Mouse (Mus musculus): ENCODE data around the gene Casp2. TPM values are rescaled to one million over a fixed set of nuclear protein-coding genes. Genes with fewer than 3 reads are reported as not detected.

The Casp2 gene
- total and polyA plus RNA-seq, 2 experiments from 2014 or later: 24.7 to 54.0 TPM

DNA sequence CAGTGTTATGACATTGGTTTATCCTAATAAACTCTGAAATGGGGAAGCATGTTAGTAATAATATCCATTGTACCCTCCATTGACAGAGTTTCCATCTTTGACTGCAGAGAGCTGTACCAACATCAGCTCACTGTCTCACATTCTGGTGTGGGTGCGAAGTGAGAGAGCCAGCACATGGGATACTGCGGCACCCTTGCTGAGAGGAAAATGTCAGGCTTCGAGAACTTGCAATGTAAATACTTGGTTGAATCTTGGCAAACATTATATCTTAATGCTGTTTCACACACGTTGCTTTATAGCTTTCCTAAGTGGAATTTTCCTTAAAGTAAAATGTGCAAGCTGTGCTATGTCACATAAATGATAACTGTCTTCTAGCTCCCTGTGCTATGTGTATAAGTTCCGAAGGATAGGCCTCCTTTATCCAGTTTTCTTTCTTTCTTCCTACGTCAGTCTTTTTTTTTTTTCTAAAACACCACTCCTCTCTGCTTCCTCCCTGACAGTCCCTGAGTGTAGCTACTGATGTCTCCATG lies 27.4 kb upstream of the Casp2 start:
- WGBS: 61% methylated on average over 6 of the region's 6 CpGs
- no peak for TF ChIP-seq CTCF (IDR thresholded peaks at IDR 0.05; ENCODE audit: low read depth)
- H3K27me3 ChIP-seq (ENCODE audit: insufficient read depth, low read length): no peaks in the 10 kb centered on the region
- H3K4me1 ChIP-seq (ENCODE audit: insufficient read depth): no peaks in the 10 kb centered on the region
- H3K27ac ChIP-seq (ENCODE audit: low read depth, low read length): no peak overlapping the region
- no peak overlapping the region for H3K4me2 ChIP-seq (ENCODE audit: low read depth)
- H3K36me3 ChIP-seq (ENCODE audit: insufficient read depth): no peaks in the 10 kb centered on the region
- H3K4me3 ChIP-seq (ENCODE audit: low read depth, low read length): no peak overlapping the region
- H3K9ac ChIP-seq: no peak overlapping the region
- H3K9me3 ChIP-seq (ENCODE audit: low read length): no peaks in the 10 kb centered on the region
- ATAC-seq (peak; percentile 89), DNase-seq (peak; percentile 36)

DNA sequence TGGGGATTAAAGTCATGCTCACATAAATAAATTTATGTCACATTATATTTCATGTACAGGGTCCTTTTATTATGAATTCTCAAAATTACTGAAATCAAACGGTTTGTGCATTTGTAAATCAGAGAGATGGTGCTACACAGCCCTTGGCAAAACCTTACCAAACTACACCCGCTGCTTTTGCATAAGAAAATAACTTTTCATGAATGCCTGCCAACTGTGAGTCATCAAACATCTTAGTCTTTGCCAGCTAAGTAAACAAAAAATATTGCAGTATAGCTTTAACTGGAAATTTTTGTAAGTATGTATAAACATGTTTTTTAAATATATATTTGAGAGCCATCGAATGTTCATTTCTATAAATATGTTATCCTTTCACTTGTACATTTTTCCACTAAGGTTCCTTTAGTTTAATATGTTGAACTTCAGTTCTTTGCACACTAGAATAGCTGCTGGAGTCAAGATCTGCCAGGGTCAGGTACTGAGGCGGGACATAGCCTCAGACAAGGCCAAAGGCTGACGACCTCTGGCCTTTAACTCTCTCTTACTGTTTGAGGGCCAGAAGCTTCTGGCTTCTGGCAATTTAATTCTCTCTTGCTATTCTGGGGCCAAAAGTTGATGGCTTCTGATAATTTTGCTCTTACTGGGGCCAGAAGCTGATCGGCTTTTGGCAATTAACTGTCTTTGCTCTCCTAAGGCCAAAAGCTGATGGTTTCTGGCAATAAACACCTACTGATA lies 23.3 kb upstream of the Casp2 start:
- H3K27ac ChIP-seq (ENCODE audit: low read depth, low read length): no peak overlapping the region
- no peak overlapping the region for H3K4me3 ChIP-seq (ENCODE audit: low read depth, low read length)
- DNase-seq (peak; percentile 65), ATAC-seq (no peak)
- H3K36me3 ChIP-seq (ENCODE audit: insufficient read depth): no peaks in the 10 kb centered on the region
- H3K9me3 ChIP-seq (ENCODE audit: low read length): no peaks in the 10 kb centered on the region
- no peak overlapping the region for H3K4me2 ChIP-seq (ENCODE audit: low read depth)
- no peak overlapping the region for H3K9ac ChIP-seq
- WGBS: 66% methylated on average over 6 of the region's 6 CpGs
- H3K4me1 ChIP-seq (ENCODE audit: insufficient read depth): no peaks in the 10 kb centered on the region
- no peaks in the 10 kb centered on the region for H3K27me3 ChIP-seq (ENCODE audit: insufficient read depth, low read length)
- TF ChIP-seq CTCF (IDR thresholded peaks at IDR 0.05; ENCODE audit: low read depth): no peak

DNA sequence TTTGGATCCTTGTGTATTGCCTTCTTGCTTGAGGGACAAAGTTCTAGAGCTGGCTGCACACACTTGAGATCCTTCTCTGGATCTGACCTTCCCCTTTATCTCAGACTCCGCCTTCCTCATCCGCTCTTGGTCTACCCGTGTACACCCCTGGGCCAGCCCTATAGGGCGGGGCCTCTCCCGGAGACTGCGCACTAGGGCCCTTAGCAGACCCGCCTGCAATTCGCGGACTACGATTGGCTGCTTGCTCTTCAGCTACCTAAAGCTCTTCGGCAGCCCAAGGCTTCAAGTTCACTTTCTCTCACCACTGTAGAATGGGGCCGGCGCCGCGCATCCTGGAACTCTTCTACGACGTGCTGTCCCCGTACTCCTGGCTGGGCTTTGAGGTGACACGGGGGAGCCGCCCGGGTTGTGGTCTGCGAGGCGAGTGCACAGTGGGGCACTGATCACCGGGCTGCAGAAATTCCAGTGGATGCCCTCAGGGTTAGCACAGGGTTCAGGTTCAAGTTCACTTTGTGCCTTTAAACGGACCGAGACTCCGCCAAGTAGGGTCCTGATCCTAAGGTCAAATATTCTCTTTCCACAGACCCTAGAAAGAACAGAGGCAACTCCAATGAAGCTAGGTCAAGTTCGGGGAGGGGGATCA lies 19.0 kb upstream of the Casp2 start, which contains the start of gene Gstk1:
Gene Gstk1 (plus strand): TSS at position 225 of the 643 bp plus-strand sequence.
- H3K9me3 ChIP-seq (ENCODE audit: low read length): no peaks in the 10 kb centered on the region
- H3K9ac ChIP-seq: peak within 1 kb of the TSS; percentile 41; the same call in 1 of the 2 replicates
- no peaks in the 10 kb centered on the region for H3K27me3 ChIP-seq (ENCODE audit: insufficient read depth, low read length)
- ATAC-seq (peak; percentile 98), DNase-seq (peak; percentile 83)
- no peaks in the 10 kb centered on the region for H3K4me1 ChIP-seq (ENCODE audit: insufficient read depth)
- 3% methylated on average over 28 of the region's 28 CpGs for WGBS
- H3K4me3 ChIP-seq (ENCODE audit: low read depth, low read length): peak within 1 kb of the TSS; percentile 42
- no peak for TF ChIP-seq CTCF (IDR thresholded peaks at IDR 0.05; ENCODE audit: low read depth)
- no peaks in the 10 kb centered on the region for H3K36me3 ChIP-seq (ENCODE audit: insufficient read depth)
- H3K27ac ChIP-seq (ENCODE audit: low read depth, low read length): no peak within 1 kb of the TSS
- H3K4me2 ChIP-seq (ENCODE audit: low read depth): peak within 1 kb of the TSS; percentile 73

DNA sequence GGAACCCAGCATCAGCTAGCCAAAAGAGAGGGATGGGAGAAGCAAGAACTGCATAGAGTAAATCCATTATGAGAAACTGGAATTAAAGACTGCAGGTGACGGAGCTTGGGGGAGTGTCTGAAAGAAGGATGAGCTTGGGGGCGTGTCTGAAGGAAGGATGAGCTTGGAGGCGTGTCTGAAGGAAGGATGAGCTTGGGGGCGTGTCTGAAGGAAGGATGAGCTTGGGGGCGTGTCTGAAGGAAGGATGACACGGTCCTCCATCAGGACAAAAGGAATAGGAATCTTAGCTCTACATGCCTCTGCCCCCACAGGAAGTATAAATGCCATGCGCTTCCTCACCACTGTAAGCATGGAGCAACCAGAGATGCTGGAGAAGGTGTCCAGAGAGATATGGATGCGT lies 17.6 kb upstream of the Casp2 start:
- Histone ChIP-seq H3K9ac (no peak overlapping the region), H3K4me3 (ENCODE audit: low read depth, low read length) (0 out of 2 replicates have a peak overlapping the region, but pooled peaks have one; percentile 11), H3K36me3 (ENCODE audit: insufficient read depth) (no peaks in the 10 kb centered on the region), H3K27ac (ENCODE audit: low read depth, low read length) (no peak overlapping the region), H3K27me3 (ENCODE audit: insufficient read depth, low read length) (no peaks in the 10 kb centered on the region), H3K4me2 (ENCODE audit: low read depth) (peak overlapping the region; percentile 16), H3K9me3 (ENCODE audit: low read length) (no peaks in the 10 kb centered on the region), H3K4me1 (ENCODE audit: insufficient read depth) (no peaks in the 10 kb centered on the region)
- DNase-seq (no peak), ATAC-seq (no peak; the same call in 1 of the 2 replicates)
- WGBS: 15% methylated on average over 8 of the region's 8 CpGs
- no peak for TF ChIP-seq CTCF (IDR thresholded peaks at IDR 0.05; ENCODE audit: low read depth)

DNA sequence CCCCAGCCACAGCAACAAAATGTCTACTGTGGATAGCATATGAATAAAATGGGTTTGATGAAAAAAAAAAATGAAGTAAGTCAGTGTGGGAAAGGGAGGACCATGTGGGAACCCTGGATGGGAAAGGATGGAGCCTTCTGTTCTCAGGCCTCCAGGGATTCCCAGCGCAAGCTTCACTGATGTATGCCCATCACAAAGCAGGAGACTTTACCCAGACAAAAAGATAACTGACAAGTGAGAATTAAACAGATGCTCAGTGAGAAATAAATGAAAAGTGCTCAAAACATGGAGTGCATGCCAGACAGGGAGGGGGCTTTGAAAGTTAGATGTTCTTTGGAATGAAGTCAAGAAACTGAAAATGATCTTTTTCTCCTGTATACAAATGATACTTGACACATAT lies 16.8 kb upstream of the Casp2 start:
- Histone ChIP-seq H3K9ac (no peak overlapping the region), H3K36me3 (ENCODE audit: insufficient read depth) (no peaks in the 10 kb centered on the region), H3K4me3 (ENCODE audit: low read depth, low read length) (0 out of 2 replicates have a peak overlapping the region, but pooled peaks have one; percentile 11), H3K27ac (ENCODE audit: low read depth, low read length) (no peak overlapping the region), H3K27me3 (ENCODE audit: insufficient read depth, low read length) (no peaks in the 10 kb centered on the region), H3K4me1 (ENCODE audit: insufficient read depth) (no peaks in the 10 kb centered on the region), H3K9me3 (ENCODE audit: low read length) (no peaks in the 10 kb centered on the region), H3K4me2 (ENCODE audit: low read depth) (no peak overlapping the region; the same call in 1 of the 2 replicates)
- ATAC-seq (peak; percentile 79), DNase-seq (peak; percentile 47)
- WGBS: 42% methylated on average over 1 of the region's 1 CpGs
- no peak for TF ChIP-seq CTCF (IDR thresholded peaks at IDR 0.05; ENCODE audit: low read depth)

DNA sequence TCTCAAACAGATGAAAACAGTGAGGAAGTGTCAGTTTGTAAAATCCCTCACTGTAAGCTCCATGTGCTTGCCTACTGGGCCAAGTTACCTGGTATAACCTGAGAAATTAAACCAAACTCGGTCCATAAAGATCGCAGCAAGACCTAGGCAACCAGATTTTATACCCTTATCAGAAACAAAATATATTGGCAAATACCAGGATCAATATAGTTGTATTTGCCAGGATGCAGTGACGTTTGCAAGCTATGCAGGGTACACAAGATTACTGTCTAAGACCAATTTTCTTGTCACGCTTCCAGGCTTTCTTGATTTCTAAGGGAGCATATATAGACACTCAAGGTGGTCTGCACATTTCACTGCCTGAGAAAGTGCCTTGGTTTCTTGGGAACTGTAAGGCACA lies 13.0 kb upstream of the Casp2 start:
- no peak for TF ChIP-seq CTCF (IDR thresholded peaks at IDR 0.05; ENCODE audit: low read depth)
- H3K36me3 ChIP-seq (ENCODE audit: insufficient read depth): no peaks in the 10 kb centered on the region
- H3K27me3 ChIP-seq (ENCODE audit: insufficient read depth, low read length): no peaks in the 10 kb centered on the region
- DNase-seq (no peak), ATAC-seq (no peak)
- no peak overlapping the region for H3K4me3 ChIP-seq (ENCODE audit: low read depth, low read length)
- no peaks in the 10 kb centered on the region for H3K4me1 ChIP-seq (ENCODE audit: insufficient read depth)
- H3K27ac ChIP-seq (ENCODE audit: low read depth, low read length): no peak overlapping the region
- no peak overlapping the region for H3K4me2 ChIP-seq (ENCODE audit: low read depth)
- 87% methylated on average over 4 of the region's 4 CpGs for WGBS
- no peaks in the 10 kb centered on the region for H3K9me3 ChIP-seq (ENCODE audit: low read length)
- no peak overlapping the region for H3K9ac ChIP-seq

DNA sequence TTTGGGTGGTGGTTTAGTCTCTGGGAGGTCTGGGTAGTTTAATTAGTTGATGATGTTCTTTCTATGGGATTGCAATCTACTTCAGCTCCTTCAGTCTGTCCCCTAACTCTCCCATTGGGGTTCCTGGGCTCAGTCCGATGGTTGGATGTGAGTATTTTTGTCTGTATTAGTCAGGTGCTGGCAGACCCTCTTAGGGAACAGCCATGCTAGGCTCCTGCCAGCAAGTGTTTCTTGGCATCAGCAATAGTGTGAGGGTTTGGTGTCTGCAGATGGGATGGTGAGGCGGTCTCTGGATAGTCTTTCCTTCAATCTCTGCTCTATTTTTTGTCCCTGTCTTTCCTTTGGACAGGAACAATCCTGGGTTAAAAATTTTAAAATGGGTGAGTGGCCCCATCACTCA lies 11.7 kb upstream of the Casp2 start:
- H3K4me3 ChIP-seq (ENCODE audit: low read depth, low read length): no peak overlapping the region
- no peaks in the 10 kb centered on the region for H3K4me1 ChIP-seq (ENCODE audit: insufficient read depth)
- no peaks in the 10 kb centered on the region for H3K9me3 ChIP-seq (ENCODE audit: low read length)
- H3K4me2 ChIP-seq (ENCODE audit: low read depth): no peak overlapping the region
- 44% methylated on average over 2 of the region's 2 CpGs for WGBS
- DNase-seq: no peak
- no peak overlapping the region for H3K9ac ChIP-seq
- H3K27ac ChIP-seq (ENCODE audit: low read depth, low read length): no peak overlapping the region
- H3K27me3 ChIP-seq (ENCODE audit: insufficient read depth, low read length): no peaks in the 10 kb centered on the region
- no peak for TF ChIP-seq CTCF (IDR thresholded peaks at IDR 0.05; ENCODE audit: low read depth)
- ATAC-seq: peak; percentile 25; the same call in 1 of the 2 replicates
- H3K36me3 ChIP-seq (ENCODE audit: insufficient read depth): no peaks in the 10 kb centered on the region

Measured in forebrain, postnatal 0 days (tissue).